Mouse (Mus musculus): ENCODE measurements at regions not wholly inside any gene's neighbourhood (a gene's known extent, or its start where the extent isn't known, plus 50 kb on each side); places are given as distances from the start of the nearest gene placed in this dataset.

DNA sequence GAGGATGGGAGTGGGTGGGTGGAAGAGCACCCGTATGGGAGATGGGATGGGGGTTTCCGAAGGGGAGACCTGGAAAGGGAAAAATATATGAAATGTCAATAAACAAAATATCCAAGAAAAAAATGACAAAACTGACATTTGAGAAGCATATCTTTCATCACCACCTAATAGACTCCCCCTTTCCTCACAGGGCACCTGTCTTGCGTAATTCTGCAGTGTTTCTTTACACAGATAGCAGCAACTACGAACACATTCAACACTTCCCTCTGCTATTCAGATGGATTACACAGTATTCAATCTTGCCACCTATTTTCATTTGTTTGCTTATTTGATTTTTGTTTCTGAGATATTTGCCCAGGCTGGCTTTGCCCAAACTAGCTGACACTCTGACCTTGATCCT is 136.3 kb upstream of the Fmo9 start:
- DNase-seq (ENCODE audit: low spot score) (no peak), ATAC-seq (replicated peaks; ENCODE audit: low FRiP score, low TSS enrichment, low read depth) (no peak)
- no peak overlapping the region for H3K4me3 ChIP-seq (ENCODE audit: low read depth, low read length)
- WGBS: 87% methylated on average over 4 of the region's 4 CpGs
- no peak overlapping the region for H3K9ac ChIP-seq (ENCODE audit: low read length)
- no peaks in the 10 kb centered on the region for H3K4me1 ChIP-seq (replicated peaks; ENCODE audit: control insufficient read depth, insufficient read depth, low read length)
- no peak overlapping the region for H3K4me2 ChIP-seq (ENCODE audit: low read length)
- no peaks in the 10 kb centered on the region for H3K27me3 ChIP-seq (replicated peaks; ENCODE audit: control insufficient read depth, insufficient read depth, low read length)
- no peak overlapping the region for H3K27ac ChIP-seq (ENCODE audit: low read depth)
- 0 out of 2 replicates have a peak, but pooled peaks cover 4% of the 10 kb centered on the region for H3K9me3 ChIP-seq (ENCODE audit: control insufficient read depth, low read length)
- H3K36me3 ChIP-seq (ENCODE audit: control insufficient read depth, insufficient read depth, low read length): no peaks in the 10 kb centered on the region

GRCm38 (mm10) chr1:166818682-166819081 is 137.0 kb upstream of the Fmo9 start:
- no peaks in the 10 kb centered on the region for H3K27me3 ChIP-seq (replicated peaks; ENCODE audit: control insufficient read depth, insufficient read depth, low read length)
- H3K36me3 ChIP-seq (ENCODE audit: control insufficient read depth, insufficient read depth, low read length): no peaks in the 10 kb centered on the region
- 0 out of 2 replicates have a peak, but pooled peaks cover 4% of the 10 kb centered on the region for H3K9me3 ChIP-seq (ENCODE audit: control insufficient read depth, low read length)
- no peaks in the 10 kb centered on the region for H3K4me1 ChIP-seq (replicated peaks; ENCODE audit: control insufficient read depth, insufficient read depth, low read length)
- H3K4me3 ChIP-seq (ENCODE audit: low read depth, low read length): no peak overlapping the region
- H3K9ac ChIP-seq (ENCODE audit: low read length): no peak overlapping the region
- DNase-seq (ENCODE audit: low spot score) (no peak), ATAC-seq (replicated peaks; ENCODE audit: low FRiP score, low TSS enrichment, low read depth) (no peak)
- H3K4me2 ChIP-seq (ENCODE audit: low read length): no peak overlapping the region
- 77% methylated on average over 5 of the region's 5 CpGs for WGBS
- H3K27ac ChIP-seq (ENCODE audit: low read depth): no peak overlapping the region

DNA sequence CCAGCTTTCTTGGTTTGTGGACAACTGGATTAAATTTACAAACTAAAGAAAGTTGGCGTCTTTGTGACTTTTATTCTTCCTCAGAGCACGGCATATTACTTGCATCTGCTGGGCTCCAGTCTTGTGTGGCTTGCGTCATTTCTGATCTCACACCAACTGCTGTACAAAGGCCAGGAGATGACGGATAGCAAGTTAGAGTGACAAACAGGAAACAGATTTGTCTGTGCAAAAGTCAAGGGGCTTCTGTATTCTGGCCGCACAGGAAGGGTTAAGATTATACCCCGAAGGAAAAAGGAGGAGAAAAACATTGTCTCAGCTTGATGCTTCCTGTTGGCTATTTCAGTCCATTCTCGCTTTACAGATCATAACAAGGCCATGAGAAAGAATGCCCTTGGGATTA is 137.8 kb upstream of the Fmo9 start:
- DNase-seq (ENCODE audit: low spot score): no peak
- no peaks in the 10 kb centered on the region for H3K4me1 ChIP-seq (replicated peaks; ENCODE audit: control insufficient read depth, insufficient read depth, low read length)
- WGBS: 55% methylated on average over 7 of the region's 7 CpGs
- H3K27ac ChIP-seq (ENCODE audit: low read depth): peak overlapping the region; percentile 65
- no peak overlapping the region for H3K4me2 ChIP-seq (ENCODE audit: low read length)
- H3K27me3 ChIP-seq (replicated peaks; ENCODE audit: control insufficient read depth, insufficient read depth, low read length): no peaks in the 10 kb centered on the region
- H3K9me3 ChIP-seq (ENCODE audit: control insufficient read depth, low read length): 0 out of 2 replicates have a peak, but pooled peaks cover 4% of the 10 kb centered on the region
- no peak overlapping the region for H3K9ac ChIP-seq (ENCODE audit: low read length)
- H3K4me3 ChIP-seq (ENCODE audit: low read depth, low read length): no peak overlapping the region
- no peak for ATAC-seq (replicated peaks; ENCODE audit: low FRiP score, low TSS enrichment, low read depth)
- no peaks in the 10 kb centered on the region for H3K36me3 ChIP-seq (ENCODE audit: control insufficient read depth, insufficient read depth, low read length)

GRCm38 (mm10) chr1:166820050-166820449 is 138.4 kb upstream of the Fmo9 start:
- 82% methylated on average over 5 of the region's 5 CpGs for WGBS
- H3K9me3 ChIP-seq (ENCODE audit: control insufficient read depth, low read length): 0 out of 2 replicates have a peak, but pooled peaks cover 4% of the 10 kb centered on the region
- no peak for ATAC-seq (replicated peaks; ENCODE audit: low FRiP score, low TSS enrichment, low read depth)
- no peak overlapping the region for H3K9ac ChIP-seq (ENCODE audit: low read length)
- no peak overlapping the region for H3K4me2 ChIP-seq (ENCODE audit: low read length)
- H3K36me3 ChIP-seq (ENCODE audit: control insufficient read depth, insufficient read depth, low read length): no peaks in the 10 kb centered on the region
- no peak overlapping the region for H3K27ac ChIP-seq (ENCODE audit: low read depth)
- no peak for DNase-seq (ENCODE audit: low spot score)
- no peaks in the 10 kb centered on the region for H3K4me1 ChIP-seq (replicated peaks; ENCODE audit: control insufficient read depth, insufficient read depth, low read length)
- H3K27me3 ChIP-seq (replicated peaks; ENCODE audit: control insufficient read depth, insufficient read depth, low read length): no peaks in the 10 kb centered on the region
- no peak overlapping the region for H3K4me3 ChIP-seq (ENCODE audit: low read depth, low read length)

GRCm38 (mm10) chr1:166821146-166821545 is 139.5 kb upstream of the Fmo9 start:
- H3K9me3 ChIP-seq (ENCODE audit: control insufficient read depth, low read length): 0 out of 2 replicates have a peak, but pooled peaks cover 4% of the 10 kb centered on the region
- no peak overlapping the region for H3K4me3 ChIP-seq (ENCODE audit: low read depth, low read length)
- H3K9ac ChIP-seq (ENCODE audit: low read length): no peak overlapping the region
- no peak for DNase-seq (ENCODE audit: low spot score)
- no peaks in the 10 kb centered on the region for H3K36me3 ChIP-seq (ENCODE audit: control insufficient read depth, insufficient read depth, low read length)
- H3K27ac ChIP-seq (ENCODE audit: low read depth): no peak overlapping the region
- 39% methylated on average over 3 of the region's 3 CpGs for WGBS
- no peak for ATAC-seq (replicated peaks; ENCODE audit: low FRiP score, low TSS enrichment, low read depth)
- no peaks in the 10 kb centered on the region for H3K27me3 ChIP-seq (replicated peaks; ENCODE audit: control insufficient read depth, insufficient read depth, low read length)
- no peaks in the 10 kb centered on the region for H3K4me1 ChIP-seq (replicated peaks; ENCODE audit: control insufficient read depth, insufficient read depth, low read length)
- no peak overlapping the region for H3K4me2 ChIP-seq (ENCODE audit: low read length)

- DNase-seq (ENCODE audit: low spot score) (no peak), ATAC-seq (replicated peaks; ENCODE audit: low FRiP score, low TSS enrichment, low read depth) (no peak)
- WGBS: 65% methylated on average over 1 of the region's 1 CpGs
- Histone ChIP-seq H3K27ac (ENCODE audit: low read depth) (no peak overlapping the region), H3K4me3 (ENCODE audit: low read depth, low read length) (no peak overlapping the region), H3K36me3 (ENCODE audit: control insufficient read depth, insufficient read depth, low read length) (no peaks in the 10 kb centered on the region), H3K4me1 (replicated peaks; ENCODE audit: control insufficient read depth, insufficient read depth, low read length) (no peaks in the 10 kb centered on the region), H3K9ac (ENCODE audit: low read length) (no peak overlapping the region), H3K9me3 (ENCODE audit: control insufficient read depth, low read length) (no peaks in the 10 kb centered on the region), H3K27me3 (replicated peaks; ENCODE audit: control insufficient read depth, insufficient read depth, low read length) (no peaks in the 10 kb centered on the region), H3K4me2 (ENCODE audit: low read length) (no peak overlapping the region)
These were observed 155.7 kb upstream of the Fmo9 start for GRCm38 (mm10) chr1:166837299-166837698.

DNA sequence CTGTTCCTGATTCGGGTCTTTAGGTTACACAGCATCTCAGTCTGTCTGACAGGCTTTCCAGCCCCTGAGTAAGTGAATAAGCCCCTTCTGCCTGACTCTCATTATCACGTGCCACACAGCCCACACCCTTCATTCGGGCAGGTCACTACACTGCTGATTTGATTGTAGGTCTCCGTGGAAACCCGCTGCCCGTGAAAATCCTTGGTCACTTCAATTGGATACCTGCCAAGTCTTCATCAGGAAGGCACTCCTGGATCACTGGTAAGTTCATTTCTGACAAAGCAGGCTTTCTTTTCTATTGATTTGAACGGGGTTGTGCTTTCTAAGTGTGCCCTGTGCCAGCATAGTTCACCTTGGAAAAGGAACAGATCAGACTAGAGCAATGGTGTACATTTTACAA is 158.2 kb upstream of the Fmo9 start:
- H3K4me3 ChIP-seq (ENCODE audit: low read depth, low read length): no peak overlapping the region
- H3K9ac ChIP-seq (ENCODE audit: low read length): no peak overlapping the region
- H3K4me1 ChIP-seq (replicated peaks; ENCODE audit: control insufficient read depth, insufficient read depth, low read length): no peaks in the 10 kb centered on the region
- H3K4me2 ChIP-seq (ENCODE audit: low read length): no peak overlapping the region
- ATAC-seq (replicated peaks; ENCODE audit: low FRiP score, low TSS enrichment, low read depth) (no peak), DNase-seq (ENCODE audit: low spot score) (no peak)
- 59% methylated on average over 7 of the region's 7 CpGs for WGBS
- H3K27me3 ChIP-seq (replicated peaks; ENCODE audit: control insufficient read depth, insufficient read depth, low read length): no peaks in the 10 kb centered on the region
- H3K36me3 ChIP-seq (ENCODE audit: control insufficient read depth, insufficient read depth, low read length): no peaks in the 10 kb centered on the region
- no peak overlapping the region for H3K27ac ChIP-seq (ENCODE audit: low read depth)
- no peaks in the 10 kb centered on the region for H3K9me3 ChIP-seq (ENCODE audit: control insufficient read depth, low read length)

DNA sequence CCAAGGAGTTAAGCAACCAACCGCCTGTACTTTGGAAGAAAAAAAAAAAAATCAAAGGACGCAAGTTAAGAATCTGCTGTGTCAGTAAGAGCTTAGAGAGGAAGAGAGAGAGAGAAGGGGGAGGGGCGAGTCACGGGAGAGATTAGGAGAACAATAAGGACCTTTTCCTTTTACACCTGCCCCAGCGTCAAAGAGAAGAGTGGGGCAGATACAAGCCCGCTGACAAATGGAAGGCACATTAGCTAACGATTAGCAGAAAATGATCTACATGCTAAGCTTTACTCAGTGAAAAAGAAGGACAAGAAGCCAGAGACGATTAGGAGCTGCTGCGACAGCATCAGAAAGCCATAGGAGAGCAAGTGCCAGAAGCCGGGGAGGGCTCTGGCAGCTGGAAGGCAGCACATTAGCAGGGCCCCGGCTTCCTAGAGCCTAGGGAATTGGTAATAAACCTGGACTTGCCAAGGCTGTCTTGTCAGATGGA is 157.8 kb upstream of the Fam78b start:
- whole genome bisulfite sequencing: 5% methylated on average over 11 of the region's 11 CpGs
- Histone ChIP-seq H3K9ac (ENCODE audit: low read length) (no peak overlapping the region), H3K27me3 (replicated peaks; ENCODE audit: control insufficient read depth, insufficient read depth, low read length) (no peaks in the 10 kb centered on the region), H3K4me1 (replicated peaks; ENCODE audit: control insufficient read depth, insufficient read depth, low read length) (no peaks in the 10 kb centered on the region), H3K4me2 (ENCODE audit: low read length) (peak overlapping the region; percentile 26; the same call in 1 of the 2 replicates), H3K4me3 (ENCODE audit: low read depth, low read length) (no peak overlapping the region), H3K27ac (ENCODE audit: low read depth) (no peak overlapping the region), H3K9me3 (ENCODE audit: control insufficient read depth, low read length) (no peaks in the 10 kb centered on the region), H3K36me3 (ENCODE audit: control insufficient read depth, insufficient read depth, low read length) (no peaks in the 10 kb centered on the region)
- DNase-seq (ENCODE audit: low spot score): peak; percentile 59
- ATAC-seq (replicated peaks; ENCODE audit: low FRiP score, low TSS enrichment, low read depth): peak; percentile 55; the same call in 1 of the 2 replicates

DNA sequence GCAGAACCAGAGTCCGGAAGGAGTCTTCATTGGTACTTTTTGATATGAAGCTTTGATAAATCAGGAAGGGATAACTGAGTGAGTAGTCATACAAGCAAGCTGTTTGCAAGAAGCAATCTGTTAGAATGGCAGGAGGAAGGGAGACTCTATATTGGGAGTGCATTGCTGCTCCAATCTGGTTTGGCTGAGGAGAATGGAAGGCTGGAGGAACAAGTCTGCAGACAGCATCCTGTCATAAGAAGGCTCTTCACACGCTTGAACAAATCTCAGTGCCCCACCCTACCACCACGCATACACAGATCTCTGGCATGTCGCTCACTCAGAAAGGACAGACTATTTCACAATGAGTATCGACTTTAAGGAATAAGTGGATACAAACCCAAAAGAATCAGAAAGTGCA is 154.7 kb upstream of the Fam78b start:
- DNase-seq (ENCODE audit: low spot score) (no peak), ATAC-seq (replicated peaks; ENCODE audit: low FRiP score, low TSS enrichment, low read depth) (no peak)
- H3K27me3 ChIP-seq (replicated peaks; ENCODE audit: control insufficient read depth, insufficient read depth, low read length): no peaks in the 10 kb centered on the region
- no peaks in the 10 kb centered on the region for H3K36me3 ChIP-seq (ENCODE audit: control insufficient read depth, insufficient read depth, low read length)
- WGBS: 83% methylated on average over 5 of the region's 5 CpGs
- no peak overlapping the region for H3K9ac ChIP-seq (ENCODE audit: low read length)
- H3K4me2 ChIP-seq (ENCODE audit: low read length): no peak overlapping the region
- H3K27ac ChIP-seq (ENCODE audit: low read depth): no peak overlapping the region
- no peaks in the 10 kb centered on the region for H3K9me3 ChIP-seq (ENCODE audit: control insufficient read depth, low read length)
- H3K4me3 ChIP-seq (ENCODE audit: low read depth, low read length): no peak overlapping the region
- no peaks in the 10 kb centered on the region for H3K4me1 ChIP-seq (replicated peaks; ENCODE audit: control insufficient read depth, insufficient read depth, low read length)

Measured in intestine, embryonic 14.5 days (tissue).